Mouse (Mus musculus) mature B cell (primary cell): ENCODE results near the gene Syne1.

Experiments used
- in situ Hi-C: fragments of 300-500 bp; cut with MboI; formaldehyde crosslinking; loops from 2 replicates; pipeline ENCODE4 v1.14.3; 2019

Gene Syne1

GRCm38 (mm10) chr10:4983919-4984318 is 567.4 kb downstream of the Syne1 start:
- in situ Hi-C loops = no loop called here

- in situ Hi-C loops = no loop called here
These were observed 573.9 kb downstream of the Syne1 start for GRCm38 (mm10) chr10:4977374-4977773.

- in situ Hi-C loops = no loop called here
These were observed 574.7 kb downstream of the Syne1 start for GRCm38 (mm10) chr10:4976557-4976956.

GRCm38 (mm10) chr10:4974246-4974645 is 577.0 kb downstream of the Syne1 start:
- in situ Hi-C loops = no loop called here

- in situ Hi-C loops = no loop called here
These were observed 579.3 kb downstream of the Syne1 start for GRCm38 (mm10) chr10:4972026-4972425.

- in situ Hi-C loops = no loop called here
These were observed 579.7 kb downstream of the Syne1 start for GRCm38 (mm10) chr10:4971586-4971985.

GRCm38 (mm10) chr10:4971156-4971555 is 580.1 kb downstream of the Syne1 start:
- in situ Hi-C loops = no loop called here
